Mouse (Mus musculus): ENCODE data around the gene Ctnna3. TPM values are rescaled to one million over a fixed set of nuclear protein-coding genes. Genes with fewer than 3 reads are reported as not detected.
A peak's percentile ranks its signal among the peaks of the same experiment; 100 is the strongest.

Ctnna3 gene
- polyA plus RNA-seq, 1 experiment from 2014 or later, result 0.42 TPM

DNA sequence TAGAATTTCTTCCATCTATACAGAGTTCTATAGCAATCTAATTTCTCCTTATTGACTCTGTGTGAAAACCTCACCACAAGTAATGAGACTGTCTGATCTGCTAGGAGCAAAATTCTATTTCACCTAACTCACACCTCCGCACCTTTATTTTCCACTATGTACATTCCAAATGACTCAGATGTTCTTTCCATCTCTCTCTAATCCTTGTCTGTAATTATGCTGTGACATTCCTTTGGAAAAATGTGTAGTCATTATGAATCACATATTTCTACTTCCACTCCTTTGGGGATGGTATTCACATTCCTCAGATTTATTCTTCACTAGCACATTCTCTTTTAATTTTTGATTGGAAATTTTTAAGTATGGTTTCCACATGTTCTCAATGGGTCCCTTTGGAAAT, 1406.4 kb downstream of the Ctnna3 start:
- no peak for DNase-seq (ENCODE audit: low spot score)
- no peak overlapping the region for H3K27ac ChIP-seq (ENCODE audit: low read depth, low read length)
- WGBS, result 86% methylated on average over 1 of the region's 1 CpGs

DNA sequence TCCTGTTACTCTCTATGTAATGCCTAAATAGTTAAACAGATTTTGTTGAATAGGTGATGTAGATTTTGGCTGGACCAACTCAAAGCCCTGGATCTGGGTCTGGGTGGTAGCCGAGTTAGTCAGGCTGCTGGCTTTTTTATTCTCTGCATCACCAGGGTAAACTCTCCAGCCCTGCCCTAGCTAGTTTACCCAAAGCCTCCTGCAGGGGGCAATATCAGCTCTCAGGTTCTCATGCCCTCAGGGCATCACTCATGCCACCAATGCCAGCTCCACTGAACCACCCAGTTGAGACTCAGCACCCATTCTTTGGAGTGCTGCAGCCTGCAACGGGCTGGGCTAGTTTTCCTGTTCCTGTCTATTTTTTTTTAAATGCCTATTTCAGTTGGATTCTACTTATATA, 1431.5 kb downstream of the Ctnna3 start:
- Histone ChIP-seq H3K4me3 (ENCODE audit: low read depth, low read length) (no peak overlapping the region), H3K4me1 (replicated peaks; ENCODE audit: control insufficient read depth, insufficient read depth, low read length) (no peaks in the 10 kb centered on the region), H3K4me2 (replicated peaks; ENCODE audit: low read depth, low read length) (no peak overlapping the region), H3K36me3 (ENCODE audit: control insufficient read depth, insufficient read depth, low read length) (no peaks in the 10 kb centered on the region), H3K27ac (ENCODE audit: low read depth, low read length) (no peak overlapping the region), H3K27me3 (ENCODE audit: control insufficient read depth, insufficient read depth, low read length) (no peaks in the 10 kb centered on the region), H3K9ac (ENCODE audit: low read depth, low read length) (no peak overlapping the region), H3K9me3 (ENCODE audit: control insufficient read depth, low read length) (no peaks in the 10 kb centered on the region)
- no peak for ATAC-seq (ENCODE audit: low FRiP score)
- WGBS, result 78% methylated on average over 2 of the region's 2 CpGs
- no peak for DNase-seq (ENCODE audit: low spot score)

More for the DNA sequence above, 1406.4 kb downstream of the Ctnna3 start:
- ATAC-seq (ENCODE audit: low FRiP score), result no peak
- no peaks in the 10 kb centered on the region for H3K4me1 ChIP-seq (replicated peaks; ENCODE audit: control insufficient read depth, insufficient read depth, low read length)
- no peak overlapping the region for H3K4me2 ChIP-seq (replicated peaks; ENCODE audit: low read depth, low read length)
- H3K9me3 ChIP-seq (ENCODE audit: control insufficient read depth, low read length), result no peaks in the 10 kb centered on the region
- no peak overlapping the region for H3K9ac ChIP-seq (ENCODE audit: low read depth, low read length)
- no peak overlapping the region for H3K4me3 ChIP-seq (ENCODE audit: low read depth, low read length)
- H3K36me3 ChIP-seq (ENCODE audit: control insufficient read depth, insufficient read depth, low read length), result no peaks in the 10 kb centered on the region
- no peaks in the 10 kb centered on the region for H3K27me3 ChIP-seq (ENCODE audit: control insufficient read depth, insufficient read depth, low read length)

DNA sequence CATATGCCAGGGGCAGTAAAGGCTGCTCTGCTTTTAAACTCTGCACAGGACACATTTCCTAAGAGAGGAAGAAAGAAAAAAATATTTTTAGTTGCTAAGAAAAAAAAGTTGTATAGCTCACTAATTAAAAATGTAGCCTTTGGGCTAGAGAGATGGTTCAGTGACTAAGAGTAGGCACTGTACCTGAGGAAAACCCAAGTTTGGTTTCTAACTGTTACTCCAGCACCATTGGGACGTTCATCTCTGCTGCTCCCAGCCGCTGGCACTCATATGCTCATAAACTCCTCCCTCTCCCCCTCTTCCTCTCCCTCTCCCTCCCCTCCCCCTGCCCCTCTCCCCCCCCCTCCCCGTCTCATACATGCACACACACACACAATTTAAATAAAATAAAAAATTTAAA, 1441.0 kb downstream of the Ctnna3 start:
- no peak for DNase-seq (ENCODE audit: low spot score)
- Histone ChIP-seq H3K4me2 (replicated peaks; ENCODE audit: low read depth, low read length) (no peak overlapping the region), H3K27ac (ENCODE audit: low read depth, low read length) (no peak overlapping the region), H3K36me3 (ENCODE audit: control insufficient read depth, insufficient read depth, low read length) (no peaks in the 10 kb centered on the region), H3K9ac (ENCODE audit: low read depth, low read length) (no peak overlapping the region), H3K27me3 (ENCODE audit: control insufficient read depth, insufficient read depth, low read length) (no peaks in the 10 kb centered on the region), H3K4me3 (ENCODE audit: low read depth, low read length) (no peak overlapping the region), H3K4me1 (replicated peaks; ENCODE audit: control insufficient read depth, insufficient read depth, low read length) (no peaks in the 10 kb centered on the region), H3K9me3 (ENCODE audit: control insufficient read depth, low read length) (no peaks in the 10 kb centered on the region)
- no peak for ATAC-seq (ENCODE audit: low FRiP score)
- whole genome bisulfite sequencing, result 67% methylated on average over 2 of the region's 3 CpGs

DNA sequence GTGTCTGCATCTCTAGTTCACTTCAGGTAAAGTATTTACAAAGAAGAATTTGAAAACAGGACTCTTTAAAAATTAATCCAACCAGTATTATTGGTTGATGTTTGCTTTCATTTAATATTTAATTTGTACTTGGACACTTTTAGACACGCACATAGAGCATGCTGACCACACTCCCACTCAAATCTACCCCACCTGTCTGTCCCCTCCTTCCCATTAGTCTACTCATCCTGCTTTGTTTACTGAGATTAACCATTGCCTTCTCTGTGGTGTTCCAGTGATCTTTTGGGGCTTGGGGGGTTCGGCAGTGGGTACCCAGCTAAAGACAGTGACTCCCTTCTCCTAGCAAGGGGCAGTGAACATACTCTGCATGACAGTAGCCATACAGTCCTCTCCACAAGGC, 1446.6 kb downstream of the Ctnna3 start:
- ATAC-seq (ENCODE audit: low FRiP score) (no peak), DNase-seq (ENCODE audit: low spot score) (no peak)
- Histone ChIP-seq H3K4me3 (ENCODE audit: low read depth, low read length) (no peak overlapping the region), H3K9me3 (ENCODE audit: control insufficient read depth, low read length) (no peaks in the 10 kb centered on the region), H3K4me2 (replicated peaks; ENCODE audit: low read depth, low read length) (no peak overlapping the region), H3K9ac (ENCODE audit: low read depth, low read length) (no peak overlapping the region), H3K27me3 (ENCODE audit: control insufficient read depth, insufficient read depth, low read length) (no peaks in the 10 kb centered on the region), H3K4me1 (replicated peaks; ENCODE audit: control insufficient read depth, insufficient read depth, low read length) (no peaks in the 10 kb centered on the region), H3K36me3 (ENCODE audit: control insufficient read depth, insufficient read depth, low read length) (no peaks in the 10 kb centered on the region), H3K27ac (ENCODE audit: low read depth, low read length) (no peak overlapping the region)
- 77% methylated on average over 2 of the region's 2 CpGs for WGBS

DNA sequence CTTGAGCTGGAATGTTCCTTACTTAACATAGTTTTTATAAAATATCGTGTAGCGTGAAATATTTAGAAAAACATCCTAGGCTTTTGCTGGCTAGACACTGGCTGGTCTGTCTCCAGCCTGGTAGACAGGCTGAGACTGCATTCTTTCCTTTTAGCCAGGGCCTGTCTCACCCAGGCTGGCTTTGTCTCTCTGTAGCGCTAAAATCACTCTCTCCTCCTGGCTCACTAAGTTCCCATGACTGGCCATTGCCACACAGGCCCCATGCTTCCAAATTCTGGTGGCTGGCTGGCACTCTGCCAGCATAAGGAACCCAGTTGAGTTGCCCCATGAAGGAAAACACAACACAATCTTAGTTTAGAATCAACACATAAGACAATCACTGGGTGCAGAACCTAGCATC, 1450.0 kb downstream of the Ctnna3 start:
- Histone ChIP-seq H3K27ac (ENCODE audit: low read depth, low read length) (no peak overlapping the region), H3K9me3 (ENCODE audit: control insufficient read depth, low read length) (no peaks in the 10 kb centered on the region), H3K4me3 (ENCODE audit: low read depth, low read length) (no peak overlapping the region), H3K4me1 (replicated peaks; ENCODE audit: control insufficient read depth, insufficient read depth, low read length) (no peaks in the 10 kb centered on the region), H3K4me2 (replicated peaks; ENCODE audit: low read depth, low read length) (no peak overlapping the region), H3K27me3 (ENCODE audit: control insufficient read depth, insufficient read depth, low read length) (no peaks in the 10 kb centered on the region), H3K9ac (ENCODE audit: low read depth, low read length) (no peak overlapping the region), H3K36me3 (ENCODE audit: control insufficient read depth, insufficient read depth, low read length) (no peaks in the 10 kb centered on the region)
- no peak for DNase-seq (ENCODE audit: low spot score)
- WGBS, result 74% methylated on average over 3 of the region's 3 CpGs
- peak; percentile 45; the same call in 1 of the 2 replicates for ATAC-seq (ENCODE audit: low FRiP score)

DNA sequence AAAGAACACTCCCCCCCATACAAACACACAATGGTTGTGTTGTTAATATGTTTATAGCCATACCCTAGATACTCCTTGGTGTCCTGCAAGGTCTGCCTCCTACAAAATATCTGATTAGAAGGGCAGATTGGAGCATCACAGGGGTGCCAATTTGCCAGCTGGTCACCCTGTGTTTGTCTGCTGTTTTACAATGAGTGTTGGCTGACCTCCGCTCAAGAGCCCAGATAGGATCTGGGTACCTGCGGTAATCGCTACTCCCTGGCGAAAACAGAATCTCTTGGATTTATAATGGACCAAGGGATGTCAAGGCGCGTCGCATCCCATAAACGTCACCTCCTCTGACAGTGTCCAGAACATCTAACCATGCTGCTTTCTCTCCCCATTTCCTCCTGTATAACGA, 1457.0 kb downstream of the Ctnna3 start:
- H3K9ac ChIP-seq (ENCODE audit: low read depth, low read length), result no peak overlapping the region
- ATAC-seq (ENCODE audit: low FRiP score) (no peak), DNase-seq (ENCODE audit: low spot score) (no peak)
- H3K27me3 ChIP-seq (ENCODE audit: control insufficient read depth, insufficient read depth, low read length), result no peaks in the 10 kb centered on the region
- H3K4me1 ChIP-seq (replicated peaks; ENCODE audit: control insufficient read depth, insufficient read depth, low read length), result no peaks in the 10 kb centered on the region
- no peak overlapping the region for H3K4me3 ChIP-seq (ENCODE audit: low read depth, low read length)
- no peaks in the 10 kb centered on the region for H3K9me3 ChIP-seq (ENCODE audit: control insufficient read depth, low read length)
- 88% methylated on average over 9 of the region's 9 CpGs for WGBS
- no peak overlapping the region for H3K4me2 ChIP-seq (replicated peaks; ENCODE audit: low read depth, low read length)
- H3K27ac ChIP-seq (ENCODE audit: low read depth, low read length), result no peak overlapping the region
- no peaks in the 10 kb centered on the region for H3K36me3 ChIP-seq (ENCODE audit: control insufficient read depth, insufficient read depth, low read length)

DNA sequence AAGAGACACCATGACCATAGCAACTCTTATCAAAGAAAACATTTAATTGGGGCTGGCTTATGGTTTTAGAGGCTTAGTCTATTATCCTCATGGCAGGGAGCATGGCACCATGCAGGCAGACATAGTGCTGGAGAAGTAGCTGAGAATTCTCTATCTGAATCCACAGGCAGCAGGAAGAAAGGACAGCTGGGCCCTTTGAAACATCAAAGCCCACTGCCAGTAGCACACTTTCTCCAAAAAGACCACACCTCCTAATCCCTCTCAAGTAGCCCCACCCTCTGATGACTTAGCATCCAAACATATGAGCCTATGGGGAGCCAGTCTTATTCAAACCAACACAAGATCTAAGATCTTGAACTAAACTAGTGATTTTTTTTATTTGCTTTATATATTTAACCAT, 1462.6 kb downstream of the Ctnna3 start:
- Histone ChIP-seq H3K27ac (ENCODE audit: low read depth, low read length) (no peak overlapping the region), H3K27me3 (ENCODE audit: control insufficient read depth, insufficient read depth, low read length) (no peaks in the 10 kb centered on the region), H3K9ac (ENCODE audit: low read depth, low read length) (no peak overlapping the region), H3K4me3 (ENCODE audit: low read depth, low read length) (no peak overlapping the region), H3K4me2 (replicated peaks; ENCODE audit: low read depth, low read length) (no peak overlapping the region), H3K9me3 (ENCODE audit: control insufficient read depth, low read length) (no peaks in the 10 kb centered on the region), H3K36me3 (ENCODE audit: control insufficient read depth, insufficient read depth, low read length) (no peaks in the 10 kb centered on the region), H3K4me1 (replicated peaks; ENCODE audit: control insufficient read depth, insufficient read depth, low read length) (no peaks in the 10 kb centered on the region)
- DNase-seq (ENCODE audit: low spot score), result no peak
- no peak for ATAC-seq (ENCODE audit: low FRiP score)

DNA sequence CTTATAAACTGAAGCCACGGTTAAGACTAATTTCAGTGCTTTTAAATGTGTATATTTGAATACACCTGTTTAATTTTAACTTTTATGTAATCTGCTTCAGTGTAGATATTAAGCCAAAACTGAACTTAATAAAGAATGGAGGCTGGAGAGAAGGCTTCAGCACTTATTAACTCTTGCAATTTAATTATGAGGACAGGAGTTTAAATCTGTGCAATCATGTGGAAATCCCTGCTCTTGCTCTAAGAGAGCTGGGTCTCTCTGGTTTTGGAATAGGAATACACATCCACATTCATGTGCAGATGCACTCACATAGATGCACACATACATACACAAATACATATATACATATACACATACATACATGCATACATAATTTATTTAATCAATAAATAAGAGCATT, 1468.8 kb downstream of the Ctnna3 start:
- Histone ChIP-seq H3K27me3 (ENCODE audit: control insufficient read depth, insufficient read depth, low read length) (no peaks in the 10 kb centered on the region), H3K36me3 (ENCODE audit: control insufficient read depth, insufficient read depth, low read length) (no peaks in the 10 kb centered on the region), H3K4me1 (replicated peaks; ENCODE audit: control insufficient read depth, insufficient read depth, low read length) (no peaks in the 10 kb centered on the region), H3K4me2 (replicated peaks; ENCODE audit: low read depth, low read length) (no peak overlapping the region), H3K27ac (ENCODE audit: low read depth, low read length) (no peak overlapping the region), H3K9ac (ENCODE audit: low read depth, low read length) (no peak overlapping the region), H3K9me3 (ENCODE audit: control insufficient read depth, low read length) (no peaks in the 10 kb centered on the region), H3K4me3 (ENCODE audit: low read depth, low read length) (no peak overlapping the region)
- no peak for ATAC-seq (ENCODE audit: low FRiP score)
- DNase-seq (ENCODE audit: low spot score), result no peak
- WGBS, result 84% methylated on average over 1 of the region's 1 CpGs

DNA sequence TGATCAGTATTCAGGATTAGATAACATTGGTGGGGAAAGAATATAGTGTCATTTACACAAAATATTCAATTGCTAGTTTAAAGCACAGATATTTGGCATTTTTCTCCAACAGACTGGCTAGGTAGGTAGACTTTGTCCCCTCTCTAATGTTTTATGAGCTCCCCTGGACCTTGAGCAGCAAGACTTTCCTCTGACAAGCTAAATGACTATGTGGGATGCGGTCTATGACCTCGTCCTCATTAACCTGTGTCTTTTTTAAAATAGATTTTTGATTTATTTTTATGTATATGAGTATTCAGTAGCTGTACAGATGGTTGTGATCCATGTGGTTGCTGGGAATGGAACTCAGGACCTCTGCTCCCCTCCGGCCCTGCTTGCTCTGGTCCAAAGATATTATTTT, 1471.8 kb downstream of the Ctnna3 start:
- Histone ChIP-seq H3K27ac (ENCODE audit: low read depth, low read length) (no peak overlapping the region), H3K36me3 (ENCODE audit: control insufficient read depth, insufficient read depth, low read length) (no peaks in the 10 kb centered on the region), H3K9me3 (ENCODE audit: control insufficient read depth, low read length) (no peaks in the 10 kb centered on the region), H3K4me2 (replicated peaks; ENCODE audit: low read depth, low read length) (no peak overlapping the region), H3K9ac (ENCODE audit: low read depth, low read length) (no peak overlapping the region), H3K4me3 (ENCODE audit: low read depth, low read length) (no peak overlapping the region), H3K27me3 (ENCODE audit: control insufficient read depth, insufficient read depth, low read length) (no peaks in the 10 kb centered on the region), H3K4me1 (replicated peaks; ENCODE audit: control insufficient read depth, insufficient read depth, low read length) (no peaks in the 10 kb centered on the region)
- WGBS, result 88% methylated on average over 3 of the region's 3 CpGs
- DNase-seq (ENCODE audit: low spot score) (no peak), ATAC-seq (ENCODE audit: low FRiP score) (no peak)
